Mouse (Mus musculus) E14TG2a.4 (cell line): Measurements from ENCODE around the gene Fbxw14.
"Not testable (repeated sequence)": the region's sequence is repeated elsewhere in the genome, so short reads cannot be mapped to it uniquely, and the experiment has no call there.

Experiments used
- CTCF ChIP-seq: conservative IDR thresholded peaks from 2 replicates; pipeline ENCODE4 v1.5.1; 2014; ENCODE audit warnings: low read length
- NANOG ChIP-seq: IDR thresholded peaks from 2 replicates; pipeline ENCODE4 v1.6.1; 2014; ENCODE audit warnings: borderline replicate concordance, low read length, mixed read lengths
- POU5F1 ChIP-seq: IDR thresholded peaks from 2 replicates; pipeline ENCODE4 v1.6.1; 2014; ENCODE audit warnings: low read length, borderline replicate concordance

GRCm38 (mm10) chr9:109287576-109287975 is at the start of gene Fbxw14:
- TF ChIP-seq CTCF, POU5F1, NANOG: not testable (repeated sequence)
